Mouse (Mus musculus) megakaryocyte, embryonic 14.5 days (primary cell): ENCODE measurements at regions not wholly inside any gene's neighbourhood (a gene's known extent, or its start where the extent isn't known, plus 50 kb on each side); places are given as distances from the start of the nearest gene placed in this dataset.
A peak's percentile ranks its signal among the peaks of the same experiment; 100 is the strongest.

Experiments
- H3K27me3 ChIP-seq: replicated peaks from 2 replicates; pipeline ENCODE3; 2012; ENCODE audit warnings: inconsistent platforms
- H3K36me3 ChIP-seq: replicated peaks from 2 replicates; pipeline ENCODE3; 2012; ENCODE audit warnings: low read length, inconsistent platforms, mixed read lengths
- H3K4me1 ChIP-seq: 2 replicates; pipeline ENCODE4 v1.6.1; 2012; ENCODE audit warnings: inconsistent platforms
- H3K4me3 ChIP-seq: replicated peaks from 2 replicates; pipeline ENCODE3; 2012; ENCODE audit warnings: moderate library complexity, mild to moderate bottlenecking, inconsistent platforms
- H3K9me3 ChIP-seq: 2 replicates; pipeline ENCODE4 v1.6.1; 2012; ENCODE audit warnings: inconsistent platforms
- FLI1 ChIP-seq: IDR thresholded peaks from 2 replicates; pipeline ENCODE4 v1.6.1; 2012; ENCODE audit warnings: low read length, inconsistent platforms, mixed read lengths
- GATA1 ChIP-seq: IDR thresholded peaks from 3 replicates; pipeline ENCODE4 v1.6.1; 2012; ENCODE audit warnings: mixed read lengths, low read length, inconsistent platforms, borderline replicate concordance

DNA sequence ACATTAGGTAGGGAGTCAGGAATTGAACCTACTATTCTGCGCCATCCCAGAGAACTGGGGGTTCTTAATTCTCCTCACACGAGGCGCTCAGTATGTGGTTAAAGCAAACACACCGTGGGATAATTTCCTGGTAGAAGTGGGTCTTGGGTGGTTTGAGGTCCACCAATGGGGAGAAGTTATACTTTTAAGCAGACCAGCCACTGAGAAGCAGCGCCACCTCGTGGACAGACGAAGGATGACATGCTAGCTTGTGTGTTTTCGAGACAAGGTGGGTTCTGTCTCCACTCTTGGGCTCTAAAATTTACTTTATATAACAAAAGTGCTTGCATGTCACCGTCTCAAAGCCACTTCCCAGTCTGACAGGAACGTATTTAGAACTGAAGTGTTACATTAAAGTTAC lies 152.7 kb upstream of the Zfp64 start:
- Histone ChIP-seq H3K4me3 (no peak overlapping the region), H3K36me3 (no peaks in the 10 kb centered on the region), H3K4me1 (no peaks in the 10 kb centered on the region), H3K27me3 (no peaks in the 10 kb centered on the region), H3K9me3 (peaks cover 43% of the 10 kb centered on the region)
- no peak for TF ChIP-seq GATA1
- no peak for TF ChIP-seq FLI1

DNA sequence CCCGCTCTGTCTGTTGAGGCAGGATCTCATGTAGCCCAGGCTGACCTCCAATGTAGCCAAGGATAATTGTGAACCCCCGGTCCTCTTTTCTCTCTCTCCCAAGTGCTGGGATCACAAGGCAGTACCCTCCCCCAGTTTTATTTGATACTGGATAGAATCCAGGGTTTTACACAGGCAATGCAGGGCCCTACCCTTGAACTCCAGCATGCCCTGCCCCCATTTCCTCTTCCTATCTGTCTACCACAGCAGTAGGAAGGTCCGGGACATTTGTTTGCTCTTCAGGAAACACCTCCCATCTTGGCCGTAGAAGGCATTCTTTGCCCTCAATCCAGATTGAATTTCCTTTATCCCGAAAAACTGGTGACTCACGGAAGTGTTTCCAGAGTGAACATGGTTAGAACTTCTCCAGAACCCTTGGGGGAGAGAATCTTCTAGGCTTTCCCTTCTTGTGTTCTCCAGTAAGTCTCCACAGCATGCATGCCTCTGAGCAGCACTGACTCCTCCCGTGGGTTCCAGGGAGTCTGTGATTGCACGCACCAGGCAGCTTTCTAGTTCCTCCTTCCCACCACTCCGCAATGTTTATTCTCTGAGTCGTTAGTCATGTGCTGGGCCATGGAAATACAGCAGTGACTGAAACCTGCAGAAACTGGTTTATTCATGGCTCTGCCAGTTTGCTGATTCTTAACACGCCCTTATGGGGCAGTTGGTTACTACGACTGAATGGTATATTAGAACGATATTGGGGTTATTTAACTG lies 146.3 kb upstream of the Zfp64 start:
- Histone ChIP-seq H3K9me3 (peaks cover 55% of the 10 kb centered on the region), H3K4me1 (no peaks in the 10 kb centered on the region), H3K27me3 (no peaks in the 10 kb centered on the region), H3K36me3 (no peaks in the 10 kb centered on the region), H3K4me3 (no peak overlapping the region)
- TF ChIP-seq FLI1 (no peak), GATA1 (no peak)

DNA sequence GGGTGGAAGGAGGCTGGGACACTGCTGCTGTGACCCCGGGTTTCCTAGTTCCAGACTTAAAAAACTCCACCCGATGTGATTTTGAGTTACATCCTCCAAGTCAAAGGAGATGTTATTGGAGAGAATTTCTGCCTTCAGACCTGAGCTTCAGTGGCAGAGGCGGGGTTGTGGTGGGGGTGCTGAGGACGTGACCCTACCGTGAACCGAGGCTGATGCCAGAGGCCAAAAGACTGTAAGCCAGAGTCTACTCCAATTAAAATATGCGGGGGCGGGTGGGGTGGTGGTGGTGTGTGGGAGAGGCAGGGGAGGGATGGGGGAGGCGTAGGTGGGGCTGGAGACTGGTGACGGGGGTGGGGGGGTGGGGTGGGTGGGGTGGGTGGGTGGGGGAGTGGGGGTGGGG lies 145.1 kb upstream of the Zfp64 start:
- Histone ChIP-seq H3K4me3 (no peak overlapping the region), H3K36me3 (no peaks in the 10 kb centered on the region), H3K9me3 (peaks cover 54% of the 10 kb centered on the region), H3K4me1 (no peaks in the 10 kb centered on the region), H3K27me3 (no peaks in the 10 kb centered on the region)
- TF ChIP-seq FLI1, result no peak
- TF ChIP-seq GATA1, result no peak

DNA sequence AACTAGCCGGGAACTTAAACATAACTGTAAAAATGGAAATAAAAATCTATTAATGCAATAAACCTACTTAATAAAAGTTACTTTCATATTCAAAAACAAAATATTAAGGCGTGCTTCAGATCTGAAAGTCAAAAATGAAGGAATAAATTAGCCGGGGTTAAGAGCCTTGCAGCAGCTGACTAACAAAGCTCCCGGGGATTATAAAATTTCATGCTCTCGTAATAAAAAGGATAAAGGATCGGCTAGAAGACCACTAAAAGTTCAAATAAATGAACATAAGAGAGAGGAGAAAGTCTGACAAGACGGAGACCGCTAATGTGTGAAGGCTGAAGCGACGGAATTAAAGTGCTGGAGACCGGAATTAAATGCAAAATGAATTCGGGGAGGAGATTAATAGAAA lies 144.3 kb upstream of the Zfp64 start:
- no peaks in the 10 kb centered on the region for H3K27me3 ChIP-seq
- no peaks in the 10 kb centered on the region for H3K36me3 ChIP-seq
- H3K4me3 ChIP-seq, result no peak overlapping the region
- no peak for TF ChIP-seq GATA1
- no peak for TF ChIP-seq FLI1
- no peaks in the 10 kb centered on the region for H3K4me1 ChIP-seq
- peaks cover 55% of the 10 kb centered on the region for H3K9me3 ChIP-seq

DNA sequence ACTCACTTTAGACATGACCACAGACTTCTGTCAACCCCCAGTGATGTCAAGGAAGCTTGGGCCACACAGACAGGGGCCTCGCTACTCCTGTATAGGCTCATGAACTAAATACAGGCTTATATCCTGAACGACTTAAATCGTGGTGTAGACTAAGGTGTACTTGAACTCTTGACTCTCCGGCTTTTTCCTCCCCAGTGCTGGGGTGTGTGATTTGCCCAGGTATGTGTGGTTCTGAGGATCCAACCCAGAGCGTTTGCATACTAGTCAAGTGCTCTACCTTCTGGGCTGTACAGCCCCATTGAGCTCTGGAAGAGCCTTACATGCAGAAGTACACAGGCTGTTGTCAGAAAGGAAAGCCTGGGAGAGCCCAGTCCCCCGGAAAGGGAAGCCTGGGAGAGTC lies 143.2 kb upstream of the Zfp64 start:
- H3K9me3 ChIP-seq, result peaks cover 55% of the 10 kb centered on the region
- H3K27me3 ChIP-seq, result no peaks in the 10 kb centered on the region
- TF ChIP-seq GATA1 (no peak), FLI1 (no peak)
- no peak overlapping the region for H3K4me3 ChIP-seq
- no peaks in the 10 kb centered on the region for H3K36me3 ChIP-seq
- no peaks in the 10 kb centered on the region for H3K4me1 ChIP-seq

DNA sequence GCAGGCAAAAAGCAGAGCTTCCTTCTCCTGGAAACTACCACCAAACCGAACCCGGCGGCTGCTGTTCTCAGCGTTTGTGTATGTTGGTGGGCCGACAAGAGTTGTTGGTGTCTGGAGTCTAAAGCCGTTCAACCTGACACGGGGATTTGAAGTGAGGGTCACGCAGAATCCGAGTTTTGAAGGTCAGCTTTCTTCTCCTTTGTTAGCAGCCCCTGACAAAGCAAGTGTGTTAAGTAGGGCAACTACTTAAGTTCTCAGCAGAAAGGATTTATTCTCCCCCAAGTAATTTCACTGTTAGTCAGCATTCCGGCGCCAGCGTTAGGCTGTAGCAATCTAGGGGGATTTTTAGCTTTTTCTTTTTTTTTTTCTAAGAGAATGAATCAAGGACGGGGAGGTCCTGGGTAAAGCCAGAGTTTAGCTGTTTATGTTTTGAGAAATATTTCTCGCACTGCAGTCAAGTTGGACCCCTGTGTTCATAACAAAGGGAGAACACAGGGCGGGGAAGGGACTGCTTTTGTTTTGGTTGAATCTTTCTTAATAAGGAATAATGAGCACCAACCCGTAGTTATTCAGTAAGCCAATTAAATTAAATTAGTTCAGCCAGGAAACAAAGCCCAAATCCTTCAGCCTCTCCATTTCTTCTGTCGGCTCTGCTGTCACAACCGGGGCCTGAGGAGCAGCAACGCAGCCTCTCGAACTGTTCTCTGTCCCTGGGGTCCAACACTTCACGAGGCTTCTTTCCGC lies 138.8 kb upstream of the Zfp64 start:
- peaks cover 49% of the 10 kb centered on the region for H3K9me3 ChIP-seq
- no peak for TF ChIP-seq GATA1
- H3K36me3 ChIP-seq, result no peaks in the 10 kb centered on the region
- H3K27me3 ChIP-seq, result no peaks in the 10 kb centered on the region
- H3K4me3 ChIP-seq, result no peak overlapping the region
- H3K4me1 ChIP-seq, result no peaks in the 10 kb centered on the region

DNA sequence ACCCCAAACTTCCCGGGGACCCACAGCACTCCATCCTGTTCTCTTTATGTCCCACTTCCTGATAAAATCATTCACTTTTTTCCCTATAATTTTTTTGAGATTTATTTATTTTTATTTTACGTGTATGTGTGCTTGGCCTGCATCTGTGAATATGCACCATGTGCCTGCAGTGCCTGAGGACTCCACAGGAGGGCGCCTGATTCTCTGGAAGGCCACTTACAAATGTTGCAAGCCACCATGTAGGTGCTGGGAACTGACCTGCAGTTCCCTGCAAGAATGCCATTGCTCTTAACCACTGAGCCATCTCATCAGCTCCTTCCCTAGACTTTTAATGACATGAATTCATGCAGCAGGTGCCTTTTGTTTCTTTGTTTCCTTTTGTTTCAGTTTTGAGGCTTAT lies 134.9 kb upstream of the Zfp64 start:
- Histone ChIP-seq H3K9me3 (peaks cover 55% of the 10 kb centered on the region), H3K4me1 (no peaks in the 10 kb centered on the region), H3K27me3 (no peaks in the 10 kb centered on the region), H3K4me3 (no peak overlapping the region), H3K36me3 (no peaks in the 10 kb centered on the region)
- no peak for TF ChIP-seq FLI1
- TF ChIP-seq GATA1, result no peak

DNA sequence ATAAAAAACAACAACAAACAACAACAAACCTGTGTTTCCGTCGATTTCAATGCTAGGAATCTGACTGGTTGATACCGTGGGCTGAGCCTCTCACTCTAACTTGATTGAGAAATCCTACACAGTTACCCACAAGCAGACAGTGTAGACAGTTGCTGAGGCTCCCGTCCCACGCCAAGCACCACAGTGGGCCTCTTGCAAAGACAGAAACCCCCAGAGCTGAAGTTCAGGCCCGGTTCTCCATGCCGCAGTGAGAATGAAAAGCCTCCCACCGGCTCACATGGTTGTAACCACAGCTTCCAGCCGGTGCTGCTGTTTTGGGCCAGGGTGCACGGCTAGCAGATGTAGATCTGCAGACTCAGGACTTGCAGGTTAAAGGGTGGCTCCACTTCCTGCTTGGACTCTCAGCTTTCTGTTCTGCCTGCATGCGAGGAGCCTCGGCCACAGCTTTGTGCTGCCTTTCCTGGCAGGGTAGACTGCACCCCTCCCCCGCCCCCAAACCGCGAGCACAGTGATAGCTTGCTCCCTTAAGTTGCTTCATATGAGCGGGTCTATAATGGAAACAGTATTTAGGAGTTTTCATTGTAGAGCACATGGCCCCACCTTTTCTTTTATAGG lies 133.6 kb upstream of the Zfp64 start:
- H3K4me3 ChIP-seq, result peak overlapping the region; percentile 57
- no peaks in the 10 kb centered on the region for H3K4me1 ChIP-seq
- TF ChIP-seq GATA1, result no peak
- no peak for TF ChIP-seq FLI1
- H3K36me3 ChIP-seq, result no peaks in the 10 kb centered on the region
- H3K27me3 ChIP-seq, result no peaks in the 10 kb centered on the region
- H3K9me3 ChIP-seq, result peaks cover 55% of the 10 kb centered on the region

DNA sequence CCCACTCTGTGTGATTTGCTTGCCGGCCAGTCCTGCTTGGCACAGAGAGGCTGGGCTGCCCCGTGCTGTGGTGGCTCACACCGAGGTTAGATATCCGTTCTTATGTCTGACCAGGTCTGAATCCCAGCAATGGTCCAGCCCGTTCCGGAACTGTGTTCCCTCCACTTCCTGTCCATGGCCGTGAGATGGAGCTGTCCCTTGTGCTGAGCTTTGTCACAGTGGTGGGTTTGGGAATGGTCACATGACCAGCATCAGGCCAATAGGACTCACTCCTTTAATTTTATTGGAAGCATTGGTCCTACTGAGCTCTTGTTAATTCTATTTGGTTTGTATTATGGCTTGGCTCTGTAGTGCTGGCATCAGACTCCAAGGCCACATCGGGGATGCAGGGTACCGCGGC lies 132.9 kb upstream of the Zfp64 start:
- TF ChIP-seq GATA1 (no peak), FLI1 (no peak)
- Histone ChIP-seq H3K4me1 (no peaks in the 10 kb centered on the region), H3K9me3 (peaks cover 55% of the 10 kb centered on the region), H3K27me3 (no peaks in the 10 kb centered on the region), H3K4me3 (peak overlapping the region; percentile 50), H3K36me3 (no peaks in the 10 kb centered on the region)

DNA sequence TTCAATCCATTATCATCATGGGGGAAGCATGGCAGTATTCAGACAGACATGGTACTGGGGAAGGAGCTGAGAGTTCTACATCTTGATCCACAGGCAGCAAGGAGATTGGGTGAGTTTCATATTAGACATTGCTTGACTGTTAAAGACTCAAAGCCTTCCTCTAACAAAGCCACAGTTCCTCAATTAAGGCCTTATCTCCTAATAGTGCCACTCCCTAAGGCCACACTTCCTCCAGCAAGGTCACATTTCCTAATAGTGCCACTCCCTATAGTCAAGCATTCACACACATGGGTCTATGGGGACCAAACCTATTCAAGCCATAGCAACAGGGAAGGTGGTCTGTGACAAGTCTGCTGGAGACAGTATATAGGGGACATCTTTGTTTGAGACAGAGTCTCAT lies 115.9 kb upstream of the Zfp64 start:
- Histone ChIP-seq H3K36me3 (no peaks in the 10 kb centered on the region), H3K27me3 (no peaks in the 10 kb centered on the region), H3K9me3 (peaks cover 69% of the 10 kb centered on the region), H3K4me1 (no peaks in the 10 kb centered on the region), H3K4me3 (no peak overlapping the region)
- TF ChIP-seq FLI1, result no peak
- TF ChIP-seq GATA1, result no peak
